Mouse (Mus musculus) MEL (cell line): ENCODE data around the gene 1700029I15Rik. TPM values are rescaled to one million over a fixed set of nuclear protein-coding genes. Genes with fewer than 3 reads are reported as not detected.

Source experiments
- DNase-seq: peaks from one replicate; pipeline ENCODE4 v3.0.0; 2011; ENCODE audit warnings: low read depth, low spot score
- H3K27ac ChIP-seq: 2 replicates; pipeline ENCODE4 v1.5.1; 2012; ENCODE audit warnings: low read depth, mild to moderate bottlenecking, control low read depth, low read length, moderate library complexity; ENCODE audit not compliant: control insufficient read depth
- H3K27me3 ChIP-seq, 2 experiments: fragments of 150-350 bp in 1 of 2; sonication (generic) in 1 of 2; 2 replicates each; pipeline ENCODE4 v1.6.1; 2012; ENCODE audit warnings: low read length in 2 of 2, mild to moderate bottlenecking in 2 of 2, improper control_type of control experiment in 1 of 2, moderate library complexity in 1 of 2; ENCODE audit not compliant: insufficient read depth in 2 of 2, control insufficient read depth in 1 of 2
- H3K36me3 ChIP-seq, 2 experiments: 2 replicates each; pipeline ENCODE4 v1.6.1; 2012 to 2014; ENCODE audit warnings: low read length in 2 of 2, improper control_type of control experiment in 1 of 2, inconsistent platforms in 1 of 2, mild to moderate bottlenecking in 1 of 2; ENCODE audit not compliant: insufficient read depth in 2 of 2, control insufficient read depth in 1 of 2
- H3K4me1 ChIP-seq, 2 experiments: fragments of 150-350 bp in 1 of 2; sonication (generic) in 1 of 2; 2 replicates each; pipeline ENCODE4 v1.6.1; 2012; ENCODE audit warnings: low read length in 2 of 2, improper control_type of control experiment in 1 of 2, mild to moderate bottlenecking in 1 of 2; ENCODE audit not compliant: insufficient read depth in 2 of 2, control insufficient read depth in 1 of 2
- H3K4me3 ChIP-seq, 2 experiments: fragments of 150-350 bp in 1 of 2; sonication (generic) in 1 of 2; 2 replicates each; pipeline ENCODE4 v1.5.1; 2012; ENCODE audit warnings: low read depth in 2 of 2, low read length in 2 of 2, mild to moderate bottlenecking in 2 of 2, moderate library complexity in 2 of 2, control low read depth in 1 of 2, improper control_type of control experiment in 1 of 2; ENCODE audit not compliant: control insufficient read depth in 1 of 2, insufficient read depth in 1 of 2
- H3K79me2 ChIP-seq: 2 replicates; pipeline ENCODE4 v1.6.1; 2012; ENCODE audit warnings: mild to moderate bottlenecking, low read length, moderate library complexity; ENCODE audit not compliant: control insufficient read depth, poor library complexity, insufficient read depth
- H3K9ac ChIP-seq: 2 replicates; pipeline ENCODE4 v1.6.1; 2012; ENCODE audit warnings: low read depth, mild to moderate bottlenecking, control low read depth, low read length, moderate library complexity; ENCODE audit not compliant: control insufficient read depth, poor library complexity, severe bottlenecking
- H3K9me3 ChIP-seq: fragments of 150-350 bp; sonication (generic); replicated peaks from 2 replicates; pipeline ENCODE4 v1.6.1; 2012; ENCODE audit warnings: mild to moderate bottlenecking, low read length, improper control_type of control experiment, moderate library complexity; ENCODE audit not compliant: insufficient read depth
- BHLHE40 ChIP-seq: IDR thresholded peaks from 2 replicates; pipeline ENCODE4 v1.6.1; 2012; ENCODE audit warnings: low read depth, mild to moderate bottlenecking, inconsistent platforms, low read length, improper control_type of control experiment, borderline replicate concordance
- CHD1 ChIP-seq: IDR thresholded peaks from 2 replicates; pipeline ENCODE4 v1.6.1; 2012; ENCODE audit warnings: low read depth, mild to moderate bottlenecking, inconsistent platforms, low read length, improper control_type of control experiment
- CTCF ChIP-seq, 3 experiments: IDR thresholded peaks in 2 of 3; conservative IDR thresholded peaks in 1 of 3; 2 replicates each; pipeline ENCODE4 v1.5.1; 2011 to 2012; ENCODE audit warnings: low read length in 3 of 3, low read depth in 2 of 3, mild to moderate bottlenecking in 2 of 3, improper control_type of control experiment in 1 of 3, inconsistent platforms in 1 of 3, mixed read lengths in 1 of 3, moderate library complexity in 1 of 3; ENCODE audit not compliant: control insufficient read depth in 1 of 3, insufficient read depth in 1 of 3, poor library complexity in 1 of 3, severe bottlenecking in 1 of 3
- ETS1 ChIP-seq: IDR thresholded peaks from 2 replicates; pipeline ENCODE4 v1.6.1; 2012; ENCODE audit warnings: low read depth, mild to moderate bottlenecking, inconsistent platforms, low read length, improper control_type of control experiment, moderate library complexity
- JUND ChIP-seq: IDR thresholded peaks from 2 replicates; pipeline ENCODE4 v1.6.1; 2011; ENCODE audit warnings: low read depth, mild to moderate bottlenecking, improper control_type of control experiment, low read length
- MAX ChIP-seq: IDR thresholded peaks from 2 replicates; pipeline ENCODE4 v1.6.1; 2011; ENCODE audit warnings: low read length, improper control_type of control experiment
- MEF2A ChIP-seq: IDR thresholded peaks from 2 replicates; pipeline ENCODE4 v1.6.1; 2014; ENCODE audit warnings: low read depth, mild to moderate bottlenecking, inconsistent platforms, low read length, improper control_type of control experiment; ENCODE audit not compliant: poor library complexity, insufficient replicate concordance, severe bottlenecking; ENCODE audit errors: extremely low read depth
- MYC ChIP-seq: IDR thresholded peaks from 2 replicates; pipeline ENCODE4 v1.6.1; 2011; ENCODE audit warnings: low read depth, mild to moderate bottlenecking, low read length, improper control_type of control experiment, moderate library complexity
- NELFE ChIP-seq: IDR thresholded peaks from 2 replicates; pipeline ENCODE4 v1.6.1; 2011; ENCODE audit warnings: low read depth, low read length, improper control_type of control experiment
- POLR2AphosphoS2 ChIP-seq: IDR thresholded peaks from 2 replicates; pipeline ENCODE4 v1.6.1; 2011; ENCODE audit warnings: low read length, improper control_type of control experiment
- POLR2AphosphoS5 ChIP-seq: IDR thresholded peaks from 2 replicates; pipeline ENCODE4 v1.6.1; 2012; ENCODE audit warnings: low read depth, borderline replicate concordance, mild to moderate bottlenecking, inconsistent platforms, low read length, moderate library complexity, mixed read lengths
- RAD21 ChIP-seq: IDR thresholded peaks from 2 replicates; pipeline ENCODE4 v1.6.1; 2011; ENCODE audit warnings: mild to moderate bottlenecking, low read depth, low read length, improper control_type of control experiment
- SIN3A ChIP-seq: IDR thresholded peaks from 2 replicates; pipeline ENCODE4 v1.6.1; 2012; ENCODE audit warnings: low read length, improper control_type of control experiment, inconsistent platforms
- SMC3 ChIP-seq: IDR thresholded peaks from 2 replicates; pipeline ENCODE4 v1.6.1; 2011; ENCODE audit warnings: low read depth, low read length, improper control_type of control experiment
- TBP ChIP-seq: IDR thresholded peaks from 2 replicates; pipeline ENCODE4 v1.8.0; 2011; ENCODE audit warnings: low read depth, low read length, improper control_type of control experiment
- TCF12 ChIP-seq: IDR thresholded peaks from 2 replicates; pipeline ENCODE4 v1.6.1; 2014; ENCODE audit warnings: low read depth, mild to moderate bottlenecking, inconsistent platforms, low read length, improper control_type of control experiment, moderate library complexity
- UBTF ChIP-seq: IDR thresholded peaks from 2 replicates; pipeline ENCODE4 v1.6.1; 2012; ENCODE audit warnings: low read depth, mild to moderate bottlenecking, inconsistent platforms, low read length, improper control_type of control experiment, moderate library complexity, borderline replicate concordance; ENCODE audit not compliant: insufficient read depth
- USF2 ChIP-seq, 2 experiments: IDR thresholded peaks; 2 replicates each; pipeline ENCODE4 v1.6.1; 2011 to 2012; ENCODE audit warnings: improper control_type of control experiment in 2 of 2, low read length in 2 of 2, borderline replicate concordance in 1 of 2, inconsistent platforms in 1 of 2, low read depth in 1 of 2, mild to moderate bottlenecking in 1 of 2; ENCODE audit not compliant: insufficient read depth in 1 of 2
- ZC3H11A ChIP-seq: IDR thresholded peaks from 2 replicates; pipeline ENCODE4 v1.6.1; 2012; ENCODE audit warnings: low read depth, mild to moderate bottlenecking, inconsistent platforms, low read length, improper control_type of control experiment
- ZKSCAN1 ChIP-seq: IDR thresholded peaks from 2 replicates; pipeline ENCODE4 v1.6.1; 2012; ENCODE audit warnings: low read depth, mild to moderate bottlenecking, inconsistent platforms, low read length, improper control_type of control experiment, moderate library complexity
- polyA plus RNA-seq, 2 experiments: library from polyadenylated mRNA; stranded (reverse) in 1 of 2; unstranded in 1 of 2; fragments of >175 nt in 1 of 2; fragments of >200 nt in 1 of 2; gene quantifications; 2 replicates each; pipeline versions ENCODE4 v1.2.1 to v1.2.4; 2012; ENCODE audit warnings: low replicate concordance in 2 of 2, low read depth in 1 of 2; ENCODE audit not compliant: insufficient read length in 2 of 2, insufficient read depth in 1 of 2, missing spikeins in 1 of 2
- total RNA-seq: library from RNA; depleted of rRNA; stranded (reverse); fragments of 300-350 nt; gene quantifications from 2 replicates; pipeline ENCODE4 v1.2.3, GENCODE M21; 2012

The 1700029I15Rik gene
- total and polyA plus RNA-seq, 3 experiments = 0.65 to 3.2 TPM; not detected in 1

DNA sequence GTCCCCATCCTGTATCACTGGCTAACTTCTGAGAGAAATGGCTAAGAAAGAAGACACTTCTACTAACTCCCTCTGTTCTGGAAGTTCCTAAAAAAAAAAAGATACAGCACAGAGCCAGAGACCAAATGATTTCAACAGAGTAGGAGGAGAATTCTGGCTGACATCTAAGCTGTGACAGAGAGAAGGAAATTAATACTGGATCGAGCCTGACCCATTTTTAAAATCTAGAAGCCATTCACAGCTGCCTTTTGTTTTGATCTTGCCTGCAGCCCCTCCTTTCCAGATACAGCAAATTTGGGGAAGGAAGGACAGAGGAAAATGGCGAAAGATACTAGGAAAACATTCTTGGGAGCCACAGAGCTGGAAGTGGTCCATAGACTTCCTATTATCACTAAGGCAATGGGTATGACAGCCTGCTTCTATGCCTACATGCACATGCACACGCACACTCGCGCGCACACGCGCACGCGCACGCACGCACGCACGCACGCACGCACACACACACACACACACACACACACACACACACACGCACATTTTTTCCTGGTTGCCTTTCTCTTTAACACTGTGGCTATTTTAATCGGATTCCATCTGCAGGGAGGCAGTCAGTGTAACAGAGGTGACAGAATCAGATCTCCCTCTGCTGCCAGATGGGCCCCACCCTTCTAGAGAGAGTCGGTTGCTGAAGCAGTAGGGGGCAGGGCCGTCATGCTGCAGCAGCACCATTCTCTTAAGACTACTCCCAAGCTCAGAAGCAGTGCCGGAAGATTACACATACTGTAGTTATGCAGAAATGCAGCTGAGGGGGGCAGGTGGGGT, 48.6 kb downstream of the 1700029I15Rik start (continued):
- peak; percentile 45; the same call in 1 of the 2 replicates for TF ChIP-seq TCF12
- 0 out of 2 replicates have a peak, but pooled peaks have one; percentile 15 for TF ChIP-seq BHLHE40
- no peak for TF ChIP-seq CTCF (IDR thresholded peaks at IDR 0.05 in 2 of 3, conservative IDR thresholded peaks at IDR 0.05 in 1 of 3; ENCODE audit: control insufficient read depth in 1 of 3, insufficient read depth in 1 of 3, low read depth in 2 of 3, low read length in 3 of 3, poor library complexity in 1 of 3, severe bottlenecking in 1 of 3)
- TF ChIP-seq SIN3A = peak; percentile 84

DNA sequence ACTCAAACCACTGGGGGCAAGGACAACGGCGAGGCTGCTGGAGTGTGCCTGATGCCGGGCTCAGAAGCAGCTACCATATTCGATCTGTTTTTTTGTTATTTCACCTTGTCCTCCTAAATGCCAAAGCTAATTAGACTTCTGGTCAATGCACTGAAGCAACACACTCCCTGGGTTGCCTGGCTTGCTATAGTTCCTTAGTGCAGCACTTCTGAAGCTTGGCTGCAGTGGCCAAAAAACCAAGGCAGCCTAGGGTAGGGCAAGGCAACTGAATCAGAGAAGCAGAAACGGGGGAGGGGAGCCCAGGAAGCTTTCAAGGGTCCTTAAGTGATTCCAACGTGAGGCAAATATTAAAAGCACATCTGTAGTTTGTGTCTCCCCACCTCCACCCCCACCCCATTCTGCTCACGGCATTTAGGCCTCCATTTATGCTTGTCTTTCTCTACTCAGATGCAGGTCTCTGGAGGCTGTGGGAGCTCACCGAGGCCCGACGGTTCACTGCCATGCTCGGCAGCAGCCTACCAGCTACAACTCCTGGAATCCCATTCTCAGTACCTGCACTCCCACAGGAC, 49.4 kb downstream of the 1700029I15Rik start:
- no peaks in the 10 kb centered on the region for H3K27me3 ChIP-seq
- H3K9ac ChIP-seq = peak overlapping the region; percentile 76
- H3K36me3 ChIP-seq = peaks cover under 1 to 12% of the 10 kb centered on the region in 2 experiments
- DNase-seq = no peak
- peak overlapping the region; percentile 59 for H3K27ac ChIP-seq
- peaks cover 9 to 25% of the 10 kb centered on the region in 2 experiments for H3K4me1 ChIP-seq
- TF ChIP-seq CHD1 (0 out of 2 replicates have a peak, but pooled peaks have one; percentile 3), SIN3A (0 out of 2 replicates have a peak, but pooled peaks have one; percentile 19), NELFE (no peak), ZKSCAN1 (no peak), TCF12 (no peak)
- H3K9me3 ChIP-seq = no peaks in the 10 kb centered on the region
- peaks cover 65% of the 10 kb centered on the region for H3K79me2 ChIP-seq
- H3K4me3 ChIP-seq = peak overlapping the region; percentile 70 to 92

DNA sequence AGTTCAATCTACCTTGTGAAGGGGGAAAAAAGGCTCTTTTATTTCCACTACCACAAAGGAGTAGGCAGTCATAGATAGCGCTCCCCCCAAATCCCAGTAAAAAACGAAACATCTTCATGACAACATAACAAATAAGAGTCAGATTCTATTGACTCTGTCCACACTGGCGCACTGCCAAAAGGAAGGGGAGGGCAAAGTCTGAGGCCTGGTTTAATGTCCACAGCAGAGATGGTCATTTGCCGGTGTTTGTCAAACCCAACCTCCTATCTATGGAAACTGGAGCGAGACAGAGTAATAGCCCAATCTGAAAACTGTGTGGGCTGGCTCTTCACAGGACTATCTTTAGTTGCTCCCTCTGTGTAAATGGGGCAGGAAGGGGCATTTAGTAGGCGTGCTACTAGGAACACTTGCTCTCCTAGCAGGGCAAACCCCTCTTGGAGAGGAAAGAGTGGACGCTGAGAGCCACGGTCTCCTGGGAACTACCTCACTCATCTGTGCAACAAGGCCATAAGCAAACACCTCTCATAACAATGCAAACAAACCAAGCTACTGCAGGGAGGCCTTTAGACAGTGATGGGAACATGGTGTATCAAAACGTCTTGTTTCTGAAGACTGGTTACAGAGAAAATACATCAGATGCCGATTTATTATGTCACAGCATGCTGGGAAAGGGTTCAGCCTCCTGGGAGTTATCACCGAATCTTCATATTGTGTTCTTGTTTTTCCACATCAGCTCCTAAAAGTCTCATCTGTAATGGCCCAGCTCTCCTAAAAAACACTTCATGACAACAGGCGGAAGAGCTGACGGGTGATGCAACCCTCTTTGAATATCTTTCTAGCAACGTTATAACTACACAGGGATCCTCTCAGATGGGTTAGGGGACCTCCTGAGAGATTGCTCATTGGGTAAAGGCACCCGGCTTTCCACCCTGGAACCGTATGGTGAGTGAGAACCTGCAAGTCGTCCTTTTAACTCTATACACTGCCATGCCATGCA, 50.3 kb downstream of the 1700029I15Rik start:
- H3K4me1 ChIP-seq = peaks cover 9 to 28% of the 10 kb centered on the region in 2 experiments
- peak overlapping the region; percentile 70 to 92 for H3K4me3 ChIP-seq
- DNase-seq = peak; percentile 61
- H3K9ac ChIP-seq = peak overlapping the region; percentile 76
- no peaks in the 10 kb centered on the region for H3K9me3 ChIP-seq
- TF ChIP-seq MAX = no peak
- no peak for TF ChIP-seq RAD21
- no peak for TF ChIP-seq BHLHE40
- no peak for TF ChIP-seq JUND
- no peak for TF ChIP-seq NELFE
- no peak for TF ChIP-seq TCF12
- no peak for TF ChIP-seq MYC
- TF ChIP-seq CHD1 = 0 out of 2 replicates have a peak, but pooled peaks have one; percentile 55
- no peak for TF ChIP-seq ZC3H11A
- no peak for TF ChIP-seq UBTF
- no peak for TF ChIP-seq POLR2AphosphoS5
- no peak for TF ChIP-seq POLR2AphosphoS2
- no peak for TF ChIP-seq MEF2A
- TF ChIP-seq USF2 (IDR thresholded peaks at IDR 0.05; ENCODE audit: borderline replicate concordance in 1 of 2, insufficient read depth in 1 of 2, low read depth in 1 of 2, low read length in 2 of 2) = no peak
- TF ChIP-seq ETS1 = 0 out of 2 replicates have a peak, but pooled peaks have one; percentile 1
- TF ChIP-seq SMC3 = no peak
- TF ChIP-seq TBP = no peak
- peak; percentile 45 for TF ChIP-seq SIN3A
- TF ChIP-seq, all 39 proteins: peak for 3
- Histone ChIP-seq H3K27me3 (no peaks in the 10 kb centered on the region), H3K79me2 (peaks cover 60% of the 10 kb centered on the region), H3K27ac (peak overlapping the region; percentile 59), H3K36me3 (peaks cover 0 to 17% of the 10 kb centered on the region in 2 experiments; a peak in 3 of 4 replicates)
